Mouse (Mus musculus) stomach, postnatal 0 days (tissue): ENCODE measurements around the gene Pde9a. TPM values are rescaled to one million over a fixed set of nuclear protein-coding genes. Genes with fewer than 3 reads are reported as not detected.

Experiments
- ATAC-seq: fragments of 200-750 bp; cut with Nextera tagmentation; 2 replicates; pipeline ENCODE4 v1.8.0; 2017; ENCODE audit not compliant: low FRiP score, low TSS enrichment
- DNase-seq: peaks from one replicate; pipeline ENCODE4 v3.0.0-alpha.2; 2016; ENCODE audit warnings: low spot score
- H3K27ac ChIP-seq: fragments of 300-500 bp; sonication (generic); replicated peaks from 2 replicates; pipeline ENCODE4 v1.5.1; 2014; ENCODE audit warnings: mild to moderate bottlenecking, control low read depth
- H3K27me3 ChIP-seq: fragments of 300-500 bp; sonication (generic); 2 replicates; pipeline ENCODE4 v1.6.1; 2014; ENCODE audit warnings: low read length; ENCODE audit not compliant: control insufficient read depth, insufficient read depth
- H3K36me3 ChIP-seq: fragments of 300-500 bp; sonication (generic); 2 replicates; pipeline ENCODE4 v1.6.1; 2014; ENCODE audit warnings: low read length, mixed read lengths; ENCODE audit not compliant: control insufficient read depth, insufficient read depth
- H3K4me1 ChIP-seq: fragments of 300-500 bp; sonication (generic); replicated peaks from 2 replicates; pipeline ENCODE4 v1.6.1; 2014; ENCODE audit warnings: antibody characterized with exemption; ENCODE audit not compliant: control insufficient read depth, insufficient read depth
- H3K4me2 ChIP-seq: fragments of 300-500 bp; sonication (generic); replicated peaks from 2 replicates; pipeline ENCODE4 v1.6.1; 2014; ENCODE audit warnings: low read depth, mild to moderate bottlenecking, control low read depth, moderate library complexity
- H3K4me3 ChIP-seq: fragments of 300-500 bp; sonication (generic); 2 replicates; pipeline ENCODE4 v1.5.1; 2014; ENCODE audit warnings: low read depth, low read length, control low read depth
- H3K9ac ChIP-seq: fragments of 300-500 bp; sonication (generic); 2 replicates; pipeline ENCODE4 v1.6.1; 2014; ENCODE audit warnings: mild to moderate bottlenecking, low read length, control low read depth, mixed read lengths
- H3K9me3 ChIP-seq: fragments of 300-500 bp; sonication (generic); 2 replicates; pipeline ENCODE4 v1.6.1; 2016; ENCODE audit warnings: low read length; ENCODE audit not compliant: control insufficient read depth
- CTCF ChIP-seq: IDR thresholded peaks from 2 replicates; pipeline ENCODE4 v1.5.1; 2016; ENCODE audit warnings: antibody characterized with exemption, low read depth, mild to moderate bottlenecking, moderate library complexity
- EP300 ChIP-seq: optimal IDR thresholded peaks from 2 replicates; pipeline ENCODE3; 2016; ENCODE audit warnings: antibody characterized with exemption
- WGBS: fragments of 180-500 bp; shearing (Covaris S2); extraction: QIAGEN DNeasy Blood & Tissue Kit; methylation state at CpG from one replicate; pipeline ENCODE4 v1.1.7; 2014; 5-methylcytosine and 5-hydroxymethylcytosine counted together
- polyA plus RNA-seq: library from polyadenylated mRNA; unstranded; fragments of >200 nt; fragmentation: Nextera tagmentation; extraction: Ambion mirVana; gene quantifications from 2 replicates; pipeline ENCODE4 v1.2.1, GENCODE M21; 2015

Gene Pde9a
- polyA plus RNA-seq, 1 experiment from 2014 or later: 11.6 TPM

DNA sequence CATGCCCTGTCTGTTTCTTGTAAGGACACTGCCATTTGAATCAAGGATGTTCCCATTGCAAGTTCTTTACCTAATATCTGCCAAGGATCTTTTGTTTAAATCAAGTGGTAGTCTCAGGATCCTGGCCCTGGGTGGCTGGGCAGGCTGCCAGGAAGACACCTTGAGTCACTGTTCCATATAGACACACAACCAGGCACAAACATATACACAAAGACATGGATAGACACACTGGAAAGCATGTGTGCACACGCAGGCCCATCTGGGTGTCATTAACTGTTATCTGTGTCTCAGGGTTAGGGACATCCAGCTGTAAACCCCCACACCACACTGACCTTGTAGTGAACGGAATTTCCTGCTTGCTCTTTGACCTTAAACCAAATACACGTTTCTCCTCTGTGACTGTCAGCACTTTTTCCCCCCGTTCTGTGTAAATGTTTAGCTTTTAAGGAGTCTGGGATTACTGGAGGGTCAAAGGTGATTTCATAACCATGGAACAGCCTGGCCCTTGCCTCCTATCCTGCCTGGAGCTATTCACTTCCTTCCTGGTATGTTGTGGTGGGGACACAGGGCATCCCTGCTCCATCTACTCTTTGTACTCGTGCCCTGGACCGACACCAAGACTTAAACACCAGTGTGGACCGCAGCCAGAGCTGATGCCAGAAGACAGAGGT, 59.2 kb downstream of the Pde9a start:
- no peak for DNase-seq
- no peak overlapping the region for H3K27ac ChIP-seq
- no peaks in the 10 kb centered on the region for H3K27me3 ChIP-seq
- H3K4me2 ChIP-seq: no peak overlapping the region
- H3K4me1 ChIP-seq: no peaks in the 10 kb centered on the region; the same call in 1 of the 2 replicates
- H3K9ac ChIP-seq: no peak overlapping the region
- no peak overlapping the region for H3K4me3 ChIP-seq
- H3K9me3 ChIP-seq: no peaks in the 10 kb centered on the region
- H3K36me3 ChIP-seq: no peaks in the 10 kb centered on the region
- no peak for ATAC-seq
- WGBS: 22% methylated on average over 7 of the region's 7 CpGs
- TF ChIP-seq EP300: no peak
- no peak for TF ChIP-seq CTCF

DNA sequence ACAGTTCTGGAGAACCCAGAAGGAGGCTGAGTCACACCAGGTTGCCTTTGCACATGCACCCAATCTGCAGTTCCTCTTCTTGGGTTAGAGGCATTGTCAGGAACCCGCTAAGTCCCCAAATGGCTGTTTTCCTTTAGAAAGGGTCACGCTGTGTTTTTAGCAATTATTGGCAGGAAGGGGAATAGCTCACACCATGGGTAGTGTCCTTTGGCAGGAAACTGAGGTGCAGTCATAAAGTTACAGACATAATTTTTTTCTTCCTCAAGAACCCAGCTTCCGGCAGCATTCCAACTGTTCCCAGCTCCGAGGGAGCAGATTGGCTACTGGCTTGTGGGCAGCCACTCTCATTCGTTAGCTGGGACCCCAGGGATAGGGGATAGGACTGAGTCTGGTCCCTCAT, 61.8 kb downstream of the Pde9a start:
- ATAC-seq: no peak
- no peak for TF ChIP-seq CTCF
- Histone ChIP-seq H3K9me3 (no peaks in the 10 kb centered on the region), H3K27me3 (no peaks in the 10 kb centered on the region), H3K4me3 (no peak overlapping the region), H3K4me1 (no peaks in the 10 kb centered on the region; the same call in 1 of the 2 replicates), H3K9ac (no peak overlapping the region), H3K36me3 (no peaks in the 10 kb centered on the region), H3K27ac (no peak overlapping the region), H3K4me2 (no peak overlapping the region)
- no peak for DNase-seq
- WGBS: 76% methylated on average over 5 of the region's 5 CpGs

DNA sequence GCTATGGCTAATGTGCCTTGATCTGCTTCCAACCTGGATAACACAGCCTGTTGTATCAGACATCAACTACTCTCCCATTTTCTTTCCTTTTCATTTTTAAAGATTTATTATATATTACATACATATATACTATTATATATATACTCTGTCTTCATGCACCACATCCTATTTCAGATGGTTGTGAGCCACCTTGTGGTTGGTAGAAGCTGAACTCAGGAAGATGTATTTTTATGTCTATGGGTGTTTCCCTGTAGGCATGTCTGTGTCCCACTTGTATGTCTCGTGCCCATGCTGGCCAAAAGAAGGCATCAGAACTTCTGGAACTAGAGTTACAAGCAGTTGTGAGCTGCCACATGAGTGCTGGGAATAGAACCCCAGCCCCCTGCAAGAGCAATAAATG, 62.5 kb downstream of the Pde9a start:
- Histone ChIP-seq H3K27ac (no peak overlapping the region), H3K9me3 (no peaks in the 10 kb centered on the region), H3K4me1 (no peaks in the 10 kb centered on the region; the same call in 1 of the 2 replicates), H3K4me3 (no peak overlapping the region), H3K9ac (no peak overlapping the region), H3K27me3 (no peaks in the 10 kb centered on the region), H3K4me2 (no peak overlapping the region), H3K36me3 (no peaks in the 10 kb centered on the region)
- 75% methylated on average over 1 of the region's 1 CpGs for WGBS
- no peak for DNase-seq
- TF ChIP-seq EP300: no peak
- TF ChIP-seq CTCF: peak; percentile 59
- no peak for ATAC-seq

DNA sequence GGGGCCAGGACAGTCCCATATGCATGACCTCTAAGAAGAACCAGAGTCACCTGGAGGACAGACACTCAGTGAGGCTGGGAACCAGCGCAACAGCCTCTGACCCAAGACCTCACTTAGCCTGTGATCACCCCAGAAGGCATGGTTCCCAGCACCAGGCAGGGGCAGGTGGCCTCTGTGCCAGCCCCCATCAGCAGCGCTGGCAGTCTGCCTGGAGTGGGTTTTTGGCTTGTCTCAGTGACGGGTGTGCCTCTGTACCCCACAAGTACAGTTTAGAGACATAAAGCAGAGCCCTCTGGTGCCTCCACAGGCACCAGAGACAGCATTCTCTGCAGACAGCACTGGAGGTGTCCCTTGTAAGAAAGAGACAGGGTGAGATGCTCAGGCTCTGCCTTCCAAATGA, 64.2 kb downstream of the Pde9a start:
- no peaks in the 10 kb centered on the region for H3K36me3 ChIP-seq
- no peak overlapping the region for H3K4me3 ChIP-seq
- DNase-seq (no peak), ATAC-seq (no peak)
- TF ChIP-seq EP300: no peak
- TF ChIP-seq CTCF: no peak
- H3K4me1 ChIP-seq: no peaks in the 10 kb centered on the region
- H3K9ac ChIP-seq: no peak overlapping the region
- H3K4me2 ChIP-seq: no peak overlapping the region
- H3K27me3 ChIP-seq: no peaks in the 10 kb centered on the region
- H3K9me3 ChIP-seq: no peaks in the 10 kb centered on the region
- H3K27ac ChIP-seq: peak overlapping the region; percentile 5; the same call in 1 of the 2 replicates
- WGBS: 61% methylated on average over 3 of the region's 3 CpGs

DNA sequence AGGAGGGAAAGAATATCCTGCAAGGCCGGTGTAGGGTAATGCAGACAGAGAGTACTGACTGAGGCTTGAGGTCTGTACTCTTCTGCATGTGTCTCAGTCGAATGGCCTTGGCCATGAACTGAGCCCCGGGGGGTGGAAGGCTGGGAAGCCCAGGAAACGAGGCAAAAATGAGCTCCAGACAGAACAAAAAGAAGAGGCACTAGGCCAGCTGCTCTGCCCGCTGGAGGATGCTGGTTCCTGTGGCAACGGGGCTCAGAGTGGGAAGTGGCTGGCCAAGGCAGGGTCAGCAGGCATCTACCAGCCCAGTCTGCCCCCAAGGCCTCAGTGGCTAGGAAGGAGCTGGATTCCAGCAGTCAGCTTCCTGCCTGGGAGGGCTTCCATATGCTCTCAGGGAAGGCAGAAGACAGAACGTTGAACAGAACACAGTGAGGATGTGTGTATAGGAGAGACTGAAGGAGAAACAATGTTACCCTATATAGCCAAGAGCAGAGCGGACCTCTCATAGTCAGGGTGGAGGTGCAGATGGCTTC, 65.2 kb downstream of the Pde9a start:
- 43% methylated on average over 8 of the region's 8 CpGs for WGBS
- DNase-seq (no peak), ATAC-seq (no peak)
- no peaks in the 10 kb centered on the region for H3K27me3 ChIP-seq
- H3K9ac ChIP-seq: no peak overlapping the region
- TF ChIP-seq CTCF: no peak
- TF ChIP-seq EP300: no peak
- no peak overlapping the region for H3K4me2 ChIP-seq
- H3K9me3 ChIP-seq: no peaks in the 10 kb centered on the region
- no peaks in the 10 kb centered on the region for H3K36me3 ChIP-seq
- H3K4me1 ChIP-seq: no peaks in the 10 kb centered on the region
- peak overlapping the region; percentile 86 for H3K27ac ChIP-seq
- H3K4me3 ChIP-seq: no peak overlapping the region

DNA sequence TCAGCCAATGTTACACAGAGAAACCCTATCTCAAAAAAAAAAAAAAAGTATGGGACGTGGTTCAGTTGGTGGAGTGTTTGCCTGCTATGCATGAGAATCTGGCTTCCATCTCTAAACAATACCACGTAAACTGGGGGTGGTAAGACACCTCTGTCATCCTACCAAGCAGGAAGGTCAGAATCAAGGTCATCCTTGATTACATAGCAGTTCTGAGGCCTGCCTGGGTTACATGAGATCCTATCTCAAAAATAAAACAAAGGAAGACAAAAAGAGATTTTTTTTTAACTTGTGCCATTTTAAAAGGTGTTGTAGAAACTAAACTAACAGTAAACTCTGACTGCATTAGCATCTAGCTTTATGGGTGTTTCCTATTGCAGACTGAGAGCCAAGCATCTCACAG, 66.8 kb downstream of the Pde9a start:
- Histone ChIP-seq H3K4me3 (no peak overlapping the region), H3K27me3 (no peaks in the 10 kb centered on the region), H3K4me1 (0 out of 2 replicates have a peak, but pooled peaks cover 2% of the 10 kb centered on the region), H3K36me3 (no peaks in the 10 kb centered on the region), H3K9ac (no peak overlapping the region), H3K27ac (peak overlapping the region; percentile 71; the same call in 1 of the 2 replicates), H3K4me2 (no peak overlapping the region), H3K9me3 (no peaks in the 10 kb centered on the region)
- no peak for DNase-seq
- TF ChIP-seq CTCF (no peak), EP300 (no peak)
- ATAC-seq: no peak
- 46% methylated on average over 2 of the region's 2 CpGs for WGBS
